Mouse (Mus musculus): ENCODE results near the gene Bcap31. TPM values are rescaled to one million over a fixed set of nuclear protein-coding genes. Genes with fewer than 3 reads are reported as not detected.
"Not testable (repeated sequence)": the region's sequence is repeated elsewhere in the genome, so short reads cannot be mapped to it uniquely, and the experiment has no call there.

Bcap31 gene
- total RNA-seq (2021), result 10 to 100 TPM; 48.5 to 55.8 TPM
- long read RNA-seq, experiment 1, transcript Bcap31-201 (8 exons, 1,219 nt), result major isoform, 54 of 73 reads
- long read RNA-seq, experiment 1, partial matches to known transcripts, result 16 of 73 reads
- long read RNA-seq, experiment 1, other reads (novel, unspliced or antisense), result 3 of 73 reads
- long read RNA-seq, experiment 2, transcript Bcap31-201 (8 exons, 1,219 nt), result major isoform, 43 of 63 reads
- long read RNA-seq, experiment 2, partial matches to known transcripts, result 15 of 63 reads
- long read RNA-seq, experiment 2, other reads (novel, unspliced or antisense), result 5 of 63 reads

DNA sequence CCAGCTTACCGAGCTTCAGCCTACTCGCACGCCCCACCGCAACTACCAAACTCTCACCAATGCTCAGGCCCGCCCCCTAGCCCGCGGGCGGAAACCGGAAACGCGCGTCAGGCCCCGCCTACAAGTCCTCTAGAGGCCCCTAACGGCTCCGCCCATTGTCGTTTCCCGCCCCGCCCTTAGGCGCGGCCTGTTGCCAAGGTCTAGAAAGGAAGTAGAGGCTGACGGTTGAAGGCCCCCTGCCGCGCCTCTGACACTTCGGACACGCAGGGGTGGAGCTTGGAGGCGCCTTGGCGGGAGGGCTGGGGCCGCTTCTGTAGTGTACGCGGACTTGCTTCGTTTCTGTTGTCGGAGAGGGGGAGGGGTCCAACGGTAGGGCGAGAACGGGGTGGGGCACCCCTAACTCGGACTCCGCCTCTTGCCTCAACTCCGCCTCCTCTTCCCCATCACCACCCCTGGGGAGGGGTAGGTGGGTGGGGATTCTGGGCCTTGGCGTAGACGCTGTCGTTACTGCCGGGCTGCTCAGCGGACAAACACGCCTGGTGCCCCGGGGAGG lies at the start of gene Bcap31, which contains the start of gene Abcd1:
TSS of gene Bcap31 (minus strand) at position 67 of the 553 bp plus-strand sequence.
TSS of gene Abcd1 (plus strand) at position 489 of the 553 bp plus-strand sequence.
- H3K4me3 ChIP-seq, result peak within 1 kb of the TSS; percentile 76
- no peak for TF ChIP-seq CTCF (IDR thresholded peaks at IDR 0.05)
- peak within 1 kb of the TSS; percentile 97 for H3K27ac ChIP-seq
- intact Hi-C loops (cut with DNase I), result loop anchor here (5.0 kb wide), 2 partner anchors 51 to 71 kb away; partner anchors contain the start of genes Idh3g and Ssr4
- peak; percentile 95 for DNase-seq

DNA sequence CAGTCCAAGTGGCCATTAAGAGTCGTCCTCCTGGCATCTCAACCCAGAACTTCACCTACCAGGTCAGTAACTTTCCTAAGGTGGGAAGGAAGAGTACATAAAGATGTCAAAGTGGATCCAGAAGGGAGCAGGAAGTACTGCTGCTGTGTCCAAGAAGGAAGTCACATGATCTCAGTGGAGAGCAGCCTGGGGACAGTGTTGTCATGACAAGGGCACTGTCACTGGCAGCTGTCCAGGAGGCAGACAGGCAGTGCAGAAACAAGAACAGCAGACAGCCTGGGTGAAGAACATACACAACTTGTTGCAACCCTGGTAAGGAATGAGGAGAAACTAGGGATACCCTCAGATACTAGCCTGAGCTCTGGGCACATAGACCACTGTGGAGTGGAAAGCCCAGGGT lies 49.3 kb upstream of the Bcap31 start:
- intact Hi-C loops (cut with DNase I), result loop anchor here (5.0 kb wide), 1 partner anchor 48 kb away; the partner anchor contains the start of genes Abcd1 and Bcap31
- peak; percentile 72 for DNase-seq
- peak overlapping the region; percentile 51 for H3K27ac ChIP-seq

DNA sequence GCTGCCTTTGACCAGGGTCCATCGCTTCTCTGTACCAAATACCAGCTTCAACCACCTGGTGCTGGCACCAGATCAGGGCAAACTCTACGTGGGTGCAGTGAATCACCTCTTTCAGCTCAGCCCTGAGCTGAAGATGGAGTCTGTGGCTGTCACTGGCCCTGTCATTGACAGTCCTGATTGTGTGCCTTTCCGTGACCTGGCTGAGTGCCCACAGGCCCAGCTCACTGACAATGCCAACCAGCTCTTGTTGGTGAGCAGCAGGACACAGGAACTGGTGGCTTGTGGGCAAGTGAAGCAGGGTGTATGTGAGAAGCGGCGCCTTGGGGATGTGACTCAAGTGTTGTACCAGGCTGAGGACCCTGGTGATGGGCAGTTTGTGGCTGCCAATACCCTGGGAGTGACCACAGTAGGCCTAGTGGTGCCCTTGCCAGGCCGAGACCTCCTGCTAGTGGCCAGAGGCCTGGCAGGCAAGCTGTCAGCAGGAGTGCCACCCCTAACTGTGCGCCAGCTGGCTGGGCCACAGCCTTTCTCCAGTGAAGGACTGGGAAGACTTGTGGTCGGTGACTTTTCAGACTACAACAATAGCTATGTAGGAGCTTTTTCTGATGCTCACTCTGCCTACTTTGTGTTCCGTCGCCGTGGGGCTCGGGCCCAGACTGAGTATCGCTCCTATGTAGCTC lies 42.8 kb upstream of the Bcap31 start:
- DNase-seq, result no peak
- Histone ChIP-seq H3K27ac (no peak overlapping the region), H3K4me3 (no peak overlapping the region)
- intact Hi-C loops (cut with DNase I), result no loop called here
- no peak for TF ChIP-seq CTCF (IDR thresholded peaks at IDR 0.05)

More for the DNA sequence above, 49.3 kb upstream of the Bcap31 start:
- no peak for TF ChIP-seq CTCF (IDR thresholded peaks at IDR 0.05)
- no peak overlapping the region for H3K4me3 ChIP-seq

DNA sequence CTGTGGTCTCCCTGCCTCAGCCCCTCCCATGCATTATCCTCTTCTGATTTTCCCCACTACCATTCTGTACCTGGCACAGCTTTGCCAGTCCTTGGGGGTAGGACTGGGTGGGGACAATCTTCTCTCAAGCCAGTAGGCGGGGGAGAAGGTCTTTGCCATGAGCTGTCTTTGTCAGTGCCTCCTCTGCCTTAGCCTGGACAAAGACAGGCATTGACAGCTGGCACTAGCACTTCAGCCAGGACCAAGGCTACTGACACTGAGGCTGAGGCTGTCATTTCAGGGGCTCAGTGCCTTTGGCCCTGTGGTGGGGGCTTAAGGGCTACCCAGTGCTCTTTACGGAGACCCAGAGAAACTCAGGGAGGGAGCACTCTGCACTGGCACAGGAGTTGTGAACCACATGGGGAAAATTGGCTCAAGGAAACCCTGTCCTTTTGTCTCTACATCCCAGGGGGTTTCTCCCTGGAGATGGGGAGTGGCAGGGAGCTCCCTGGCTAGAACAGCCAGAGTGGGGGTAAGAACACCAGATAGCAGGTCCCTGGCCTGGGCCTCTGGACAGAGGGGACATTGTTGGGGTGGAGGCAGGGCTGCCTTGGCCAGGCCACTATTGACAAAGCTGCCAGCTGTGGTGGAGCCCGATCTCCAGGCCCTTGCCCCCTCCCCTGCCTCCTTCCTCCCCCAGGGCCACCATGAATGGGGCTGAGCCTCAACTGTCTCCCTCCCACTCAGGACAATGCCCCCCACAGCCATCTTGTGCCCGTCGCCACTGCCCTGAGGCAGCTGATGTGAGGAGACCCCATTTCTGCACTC lies 40.6 kb upstream of the Bcap31 start, which contains the start of gene Plxnb3:
TSS of gene Plxnb3 (plus strand) at position 757 of the 807 bp plus-strand sequence.
- intact Hi-C loops (cut with DNase I), result no loop called here
- no peak for DNase-seq
- H3K27ac ChIP-seq, result no peak within 1 kb of the TSS
- H3K4me3 ChIP-seq, result no peak within 1 kb of the TSS
- TF ChIP-seq CTCF (IDR thresholded peaks at IDR 0.05), result no peak

DNA sequence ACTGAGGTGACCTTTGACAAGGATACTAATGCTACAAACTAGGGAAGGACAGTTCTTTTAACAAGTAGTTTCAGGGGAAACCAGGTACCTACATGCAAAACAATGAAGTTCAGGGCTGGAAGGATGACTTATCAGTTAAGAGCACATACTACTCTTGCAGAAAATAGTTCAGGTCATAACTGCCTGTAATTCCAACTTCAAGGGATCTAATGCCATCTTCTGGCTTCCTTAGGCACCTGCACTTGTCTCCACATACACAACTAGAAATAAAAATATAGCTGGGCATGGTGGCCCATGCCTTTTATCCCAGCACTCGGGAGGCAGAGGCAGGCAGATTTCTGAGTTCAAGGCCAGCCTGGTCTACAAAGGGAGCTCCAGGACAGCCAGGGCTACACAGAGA lies 33.0 kb upstream of the Bcap31 start:
- no peak overlapping the region for H3K4me3 ChIP-seq
- intact Hi-C loops (cut with DNase I), result no loop called here
- DNase-seq, result no peak
- no peak overlapping the region for H3K27ac ChIP-seq
- peak; percentile 32; the same call in 1 of the 2 replicates for TF ChIP-seq CTCF (IDR thresholded peaks at IDR 0.05)

DNA sequence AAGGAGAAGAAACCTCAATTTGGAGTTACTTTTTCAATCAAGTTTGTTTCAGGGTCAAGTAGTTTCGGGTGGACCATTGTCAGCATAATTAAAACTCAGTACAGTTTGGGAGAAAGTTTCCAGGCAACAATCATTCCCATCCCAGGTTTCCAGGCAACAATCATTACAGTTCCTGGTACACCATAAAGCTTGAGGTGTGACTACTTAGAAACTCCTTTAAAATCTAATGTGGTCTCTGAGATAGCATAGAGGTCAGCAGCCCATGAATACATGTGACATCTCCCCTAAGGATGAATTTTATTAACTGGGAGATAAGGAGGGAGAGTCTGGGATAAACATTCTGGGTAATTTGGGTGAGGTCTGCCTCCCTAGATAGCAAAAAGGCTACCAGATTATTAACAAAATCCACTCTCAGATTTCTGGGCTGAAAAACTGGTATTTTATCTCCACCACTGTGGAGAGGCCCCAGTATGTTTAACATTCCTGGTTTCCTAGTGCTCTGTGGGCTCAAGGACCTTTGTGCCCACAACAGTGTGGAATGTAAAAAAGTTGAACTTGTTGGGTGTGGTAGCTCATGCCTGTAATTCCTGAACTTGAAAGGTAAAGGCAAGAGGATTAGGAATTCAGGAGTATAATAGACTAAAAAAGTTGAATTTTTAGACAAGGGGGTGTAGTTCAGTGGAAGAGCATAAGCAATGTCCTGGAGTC lies 29.0 kb upstream of the Bcap31 start:
- no peak for TF ChIP-seq CTCF (IDR thresholded peaks at IDR 0.05)
- Histone ChIP-seq H3K4me3 (no peak overlapping the region), H3K27ac (no peak overlapping the region)
- intact Hi-C loops (cut with DNase I), result no loop called here
- no peak for DNase-seq

DNA sequence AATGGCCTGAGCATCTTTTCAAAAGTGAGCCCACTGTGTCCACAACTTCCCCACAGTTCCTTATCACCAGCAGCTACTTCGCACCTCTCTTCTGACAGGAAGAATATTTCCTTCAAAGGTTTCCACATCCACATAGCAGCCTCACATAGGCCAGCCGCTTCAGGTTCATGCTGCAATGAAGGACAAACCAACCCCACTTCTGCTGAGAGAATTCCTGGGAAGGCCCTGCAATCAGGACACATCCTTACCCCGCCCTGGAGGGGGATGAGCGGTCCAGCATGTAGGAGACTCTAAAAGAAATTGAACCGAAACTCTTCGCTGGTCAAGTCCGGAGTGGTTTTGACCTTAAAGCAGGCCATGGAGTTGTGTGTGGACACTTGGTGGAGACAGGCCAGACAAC lies 23.9 kb upstream of the Bcap31 start:
- H3K4me3 ChIP-seq, DNase-seq, H3K27ac ChIP-seq: not testable (repeated sequence)

DNA sequence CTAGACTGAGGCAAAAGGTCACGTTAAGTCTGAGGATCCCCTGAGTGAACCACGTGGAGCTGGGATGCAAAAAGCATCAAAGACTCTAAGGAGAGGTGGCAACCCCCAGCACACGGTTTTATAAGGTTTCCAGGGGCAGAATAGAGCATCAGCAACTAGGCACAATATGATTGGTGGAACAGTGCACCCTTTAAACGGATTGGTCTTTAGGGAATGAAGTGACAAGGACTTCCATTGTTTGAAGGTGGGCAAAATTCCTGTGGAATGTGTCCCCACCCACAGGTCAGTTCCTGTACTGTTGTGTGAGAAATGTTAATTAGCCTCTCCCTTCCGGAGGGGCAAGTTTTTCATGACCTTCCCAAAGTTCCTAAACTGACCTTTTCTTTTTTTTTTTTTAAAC lies 23.2 kb upstream of the Bcap31 start:
- no peak for TF ChIP-seq CTCF (IDR thresholded peaks at IDR 0.05)
- H3K27ac ChIP-seq, result no peak overlapping the region
- no peak overlapping the region for H3K4me3 ChIP-seq
- DNase-seq, result no peak
- intact Hi-C loops (cut with DNase I), result no loop called here

More for the DNA sequence above, 23.9 kb upstream of the Bcap31 start:
- intact Hi-C loops (cut with DNase I), result not testable (repeated sequence)

DNA sequence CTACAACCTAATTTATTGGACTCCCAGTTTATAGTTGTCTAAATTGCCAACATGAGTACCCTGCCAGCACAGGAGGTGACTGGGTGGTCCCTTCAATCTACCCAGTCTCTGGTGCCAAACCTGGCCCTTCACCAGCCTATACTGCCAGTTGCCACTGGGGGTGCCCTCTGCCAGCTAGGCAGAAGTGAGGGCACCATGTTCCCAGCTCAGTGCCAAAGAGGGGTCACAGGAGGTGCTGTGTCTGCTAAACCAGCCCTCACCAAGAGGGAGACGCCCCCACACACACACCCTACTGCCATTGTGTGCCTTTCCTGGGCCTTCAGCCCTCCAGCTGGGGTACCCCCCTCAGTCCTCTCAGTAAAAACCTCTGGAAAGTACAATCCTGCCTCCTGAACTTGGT lies 22.2 kb upstream of the Bcap31 start:
- Histone ChIP-seq H3K27ac (no peak overlapping the region), H3K4me3 (no peak overlapping the region)
- intact Hi-C loops (cut with DNase I), result no loop called here
- DNase-seq, result peak; percentile 26
- TF ChIP-seq CTCF (IDR thresholded peaks at IDR 0.05), result peak; percentile 21; the same call in 1 of the 2 replicates

DNA sequence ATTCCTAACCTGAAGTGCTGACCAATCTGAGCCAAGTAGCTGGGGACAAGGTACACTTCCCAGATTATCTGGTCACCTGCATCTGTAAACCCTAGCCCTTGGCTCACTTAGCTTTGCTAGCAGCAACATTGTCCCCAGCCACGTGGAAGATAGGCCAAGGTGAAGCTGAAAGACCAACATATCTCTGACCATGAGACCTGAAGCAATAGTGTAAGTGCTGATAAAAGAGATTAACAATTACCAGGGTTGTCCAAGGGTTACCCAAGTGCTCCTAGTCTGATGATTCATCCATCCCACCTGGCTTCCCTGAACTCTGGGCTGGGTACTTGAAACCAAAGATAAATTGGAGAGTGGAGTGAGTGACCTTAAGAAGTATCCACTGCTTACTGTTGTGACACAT lies 14.9 kb upstream of the Bcap31 start:
- no peak for TF ChIP-seq CTCF (IDR thresholded peaks at IDR 0.05)
- DNase-seq, result no peak
- H3K4me3 ChIP-seq, result no peak overlapping the region
- H3K27ac ChIP-seq, result no peak overlapping the region
- intact Hi-C loops (cut with DNase I), result no loop called here

DNA sequence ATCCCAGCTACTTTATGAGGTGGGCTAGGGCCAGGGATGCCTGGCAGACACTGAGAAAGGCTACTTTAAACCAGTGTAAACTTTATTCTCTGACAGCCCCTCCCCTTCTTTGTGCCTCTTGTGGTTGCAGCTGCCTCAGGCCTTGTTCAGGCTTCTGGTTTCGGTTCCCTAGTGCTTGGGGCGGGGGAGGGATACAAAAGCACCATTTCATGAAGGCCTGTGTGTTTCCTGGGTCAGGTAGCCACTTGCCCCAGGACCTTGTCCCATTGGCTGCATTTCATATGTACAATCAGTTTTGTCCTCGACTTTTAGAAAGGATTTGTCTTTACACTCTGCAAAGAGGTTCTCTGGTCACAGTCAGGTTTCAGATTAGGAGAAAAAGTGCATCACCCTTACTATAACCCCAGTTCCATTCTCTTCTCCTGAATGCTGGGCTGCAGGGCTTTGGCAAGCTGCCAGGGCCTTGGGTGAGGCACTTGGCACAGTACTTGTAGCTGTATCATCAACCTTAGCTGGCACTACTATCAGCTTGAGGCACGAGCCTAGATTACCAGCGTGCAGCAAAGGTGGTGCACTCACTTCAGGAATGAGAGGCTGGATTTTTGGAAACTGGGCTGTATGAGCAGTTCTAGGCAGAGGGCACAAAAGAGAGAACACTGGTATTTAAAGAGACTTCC lies 2.8 kb upstream of the Bcap31 start:
- intact Hi-C loops (cut with DNase I), result loop anchor here (5.0 kb wide), 2 partner anchors 48 to 68 kb away; partner anchors contain the start of genes Idh3g and Ssr4
- peak overlapping the region; percentile 76 for H3K4me3 ChIP-seq
- peak overlapping the region; percentile 97 for H3K27ac ChIP-seq
- TF ChIP-seq CTCF (IDR thresholded peaks at IDR 0.05), result no peak
- DNase-seq, result peak; percentile 60
